9 mouse cellular contexts compared by ENCODE assay signal in the genomic region with DNA sequence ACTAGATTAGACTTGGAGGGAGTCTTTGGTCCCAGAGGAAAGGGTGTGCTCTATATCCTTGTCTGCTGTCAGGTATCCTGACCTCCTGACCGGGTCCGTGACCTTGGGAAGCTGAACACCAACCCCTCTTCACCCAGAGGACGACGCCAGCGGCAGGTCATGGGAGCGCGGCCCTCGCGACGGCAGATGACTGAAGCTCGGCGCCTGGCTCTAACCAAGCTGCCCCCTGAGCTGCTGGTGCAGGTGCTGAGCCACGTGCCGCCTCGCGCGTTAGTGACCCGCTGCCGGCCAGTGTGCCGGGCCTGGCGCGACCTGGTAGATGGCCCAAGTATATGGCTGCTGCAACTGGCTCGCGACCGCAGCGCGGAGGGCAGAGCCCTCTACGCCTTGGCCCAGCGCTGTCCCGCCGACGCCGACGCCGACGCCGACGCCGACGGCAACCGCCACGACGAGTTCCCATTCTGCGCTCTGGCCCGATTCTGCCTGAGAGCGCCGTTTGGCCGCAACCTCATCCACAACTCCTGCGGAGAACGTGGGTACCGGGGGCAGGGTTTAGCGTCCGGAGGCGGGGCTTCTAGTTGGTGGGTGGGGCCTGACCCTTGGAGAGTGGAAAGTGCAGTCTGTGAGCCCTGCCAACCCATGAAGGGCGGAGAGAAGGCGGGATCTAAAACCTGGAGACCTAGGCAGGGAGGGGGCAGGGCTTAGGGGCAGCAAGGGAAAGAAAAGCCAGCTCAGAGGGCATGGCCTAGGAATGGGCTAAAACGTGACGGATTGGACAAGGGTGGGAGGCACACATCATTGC. TPM values are rescaled to one million over a fixed set of nuclear protein-coding genes. Genes with fewer than 3 reads are reported as not detected.
DNase-seq lines count a peak whose midpoint lies in the region; ATAC-seq lines count a peak whose summit lies in the region.
"Had no signal": no experiment of that assay in that cellular context is flagged by ENCODE, and none has a peak within 500 bp of the region (broad histone marks: within the 10 kb centered on the region; RNA-seq: fewer than 3 reads in every experiment).

No protein-coding gene starts in this region.

- peak; percentile 83 for ATAC-seq in hindbrain, embryonic 16.5 days
- peak; percentile 69 for ATAC-seq in limb, embryonic 15.5 days (ENCODE audit: insufficient number of reproducible peaks, low FRiP score, low TSS enrichment, low read depth)
- peak; percentile 80 for ATAC-seq in midbrain, embryonic 15.5 days (replicated peaks)
- ATAC-seq in stomach, embryonic 14.5 days (ENCODE audit: insufficient number of reproducible peaks, insufficient read depth, low FRiP score, low read depth) = peak; percentile 88

- H3K4me3 ChIP-seq in hindbrain, embryonic 16.5 days (ENCODE audit: low read length) = peak overlapping the region; percentile 42
- H3K4me3 ChIP-seq in limb, embryonic 15.5 days = peak overlapping the region; percentile 43
- peak overlapping the region; percentile 38 for H3K4me3 ChIP-seq in midbrain, embryonic 15.5 days
- peak overlapping the region; percentile 39 for H3K4me3 ChIP-seq in stomach, embryonic 14.5 days (ENCODE audit: low read depth, low read length)

- DNase-seq in layer of hippocampus, adult 9-11 months = peak; percentile 60
- no peak for DNase-seq in layer of hippocampus, postnatal 25 days (ENCODE audit: extremely low spot score in 1 of 2, low spot score in 1 of 2)
- peak; percentile 29 to 49 for DNase-seq in cerebellum, postnatal 36 days
- peak; percentile 45 for DNase-seq in gastrocnemius, postnatal 10 days

- H3K27me3 ChIP-seq in hindbrain, embryonic 16.5 days (replicated peaks; ENCODE audit: control insufficient read depth, insufficient read depth, low read length) = peaks cover 7% of the 10 kb centered on the region; the same call in 1 of the 2 replicates
- no peaks in the 10 kb centered on the region for H3K27me3 ChIP-seq in limb, embryonic 15.5 days
- H3K27me3 ChIP-seq in midbrain, embryonic 15.5 days (replicated peaks) = no peaks in the 10 kb centered on the region
- H3K27me3 ChIP-seq in stomach, embryonic 14.5 days (ENCODE audit: control insufficient read depth, insufficient read depth, low read length) = no peaks in the 10 kb centered on the region

- no peaks in the 10 kb centered on the region for H3K36me3 ChIP-seq in hindbrain, embryonic 16.5 days (ENCODE audit: control insufficient read depth, insufficient read depth, low read length)
- peaks cover 60% of the 10 kb centered on the region for H3K36me3 ChIP-seq in limb, embryonic 15.5 days
- H3K36me3 ChIP-seq in midbrain, embryonic 15.5 days (replicated peaks) = no peaks in the 10 kb centered on the region
- H3K36me3 ChIP-seq in stomach, embryonic 14.5 days (ENCODE audit: control insufficient read depth, insufficient read depth, low read length) = no peaks in the 10 kb centered on the region

- peaks cover 7% of the 10 kb centered on the region for H3K9me3 ChIP-seq in hindbrain, embryonic 16.5 days (ENCODE audit: control insufficient read depth, low read length)
- no peaks in the 10 kb centered on the region for H3K9me3 ChIP-seq in limb, embryonic 15.5 days
- H3K9me3 ChIP-seq in midbrain, embryonic 15.5 days = no peaks in the 10 kb centered on the region
- H3K9me3 ChIP-seq in stomach, embryonic 14.5 days (ENCODE audit: control insufficient read depth, low read depth, low read length) = peaks cover 10% of the 10 kb centered on the region; the same call in 1 of the 2 replicates

- H3K4me1 ChIP-seq in hindbrain, embryonic 16.5 days (ENCODE audit: control insufficient read depth, insufficient read depth, low read depth, low read length) = peaks cover 9% of the 10 kb centered on the region; the same call in 1 of the 2 replicates
- peaks cover 12% of the 10 kb centered on the region for H3K4me1 ChIP-seq in limb, embryonic 15.5 days
- H3K4me1 ChIP-seq in midbrain, embryonic 15.5 days = peaks cover 9% of the 10 kb centered on the region
- H3K4me1 ChIP-seq in stomach, embryonic 14.5 days (ENCODE audit: control insufficient read depth, insufficient read depth, low read length) = no peaks in the 10 kb centered on the region

- H3K27ac ChIP-seq in hindbrain, embryonic 16.5 days (ENCODE audit: low read depth, low read length) = no peak overlapping the region
- H3K27ac ChIP-seq in limb, embryonic 15.5 days = no peak overlapping the region
- no peak overlapping the region for H3K27ac ChIP-seq in midbrain, embryonic 15.5 days
- no peak overlapping the region for H3K27ac ChIP-seq in stomach, embryonic 14.5 days (ENCODE audit: low read length)

- H3K4me2 ChIP-seq in hindbrain, embryonic 16.5 days (ENCODE audit: low read length) = peak overlapping the region; percentile 62
- peak overlapping the region; percentile 83 for H3K4me2 ChIP-seq in limb, embryonic 15.5 days
- H3K4me2 ChIP-seq in midbrain, embryonic 15.5 days = peak overlapping the region; percentile 53
- peak overlapping the region; percentile 79 for H3K4me2 ChIP-seq in stomach, embryonic 14.5 days (replicated peaks; ENCODE audit: low read depth, low read length)

- peak overlapping the region; percentile 53 for H3K9ac ChIP-seq in hindbrain, embryonic 16.5 days (ENCODE audit: low read depth, low read length)
- H3K9ac ChIP-seq in limb, embryonic 15.5 days = no peak overlapping the region; the same call in 1 of the 2 replicates
- peak overlapping the region; percentile 3; the same call in 1 of the 2 replicates for H3K9ac ChIP-seq in midbrain, embryonic 15.5 days
- H3K9ac ChIP-seq in stomach, embryonic 14.5 days (replicated peaks; ENCODE audit: low read depth, low read length) = 0 out of 2 replicates have a peak overlapping the region, but pooled peaks have one; percentile 25

- WGBS in hindbrain, embryonic 16.5 days = 4% methylated on average over 45 of the region's 58 CpGs
- WGBS in limb, embryonic 15.5 days = 4% methylated on average over 58 of the region's 58 CpGs
- WGBS in midbrain, embryonic 15.5 days = 2% methylated on average over 58 of the region's 58 CpGs
- 3% methylated on average over 58 of the region's 58 CpGs for WGBS in stomach, embryonic 14.5 days

RNA-seq across cellular contexts. Expression of a gene that starts 9.1 kb away (rescaled TPM):
- total RNA-seq in layer of hippocampus, postnatal 25 days (2021) = 10 to 100 TPM; 62.4 to 70.0 TPM
- 10 to 100 TPM; 40.2 to 46.5 TPM for total RNA-seq in gastrocnemius, postnatal 10 days (2021)
- 107 and 113 TPM in 2 replicates for polyA plus RNA-seq in hindbrain, embryonic 16.5 days (2015; fragmentation: Nextera tagmentation; extraction: Ambion mirVana)
- polyA plus RNA-seq in limb, embryonic 15.5 days (2015; fragmentation: Nextera tagmentation; extraction: Ambion mirVana) = 112 and 125 TPM in 2 replicates
- polyA plus RNA-seq in midbrain, embryonic 15.5 days (2015; fragmentation: Nextera tagmentation; extraction: Ambion mirVana) = 96.7 and 106 TPM in 2 replicates
- polyA plus RNA-seq in stomach, embryonic 14.5 days (2014; fragmentation: Nextera tagmentation; extraction: Ambion mirVana) = 129 and 153 TPM in 2 replicates

RNA-seq across cellular contexts. Expression of a gene that starts 9.2 kb away (rescaled TPM):
- 10 to 100 TPM; 12.4 to 15.6 TPM for total RNA-seq in layer of hippocampus, postnatal 25 days (2021)
- 10 to 100 TPM; 16.2 to 18.6 TPM for total RNA-seq in gastrocnemius, postnatal 10 days (2021)
- polyA plus RNA-seq in hindbrain, embryonic 16.5 days (2015; fragmentation: Nextera tagmentation; extraction: Ambion mirVana) = 18.7 and 20.8 TPM in 2 replicates
- 20.1 and 24.1 TPM in 2 replicates for polyA plus RNA-seq in limb, embryonic 15.5 days (2015; fragmentation: Nextera tagmentation; extraction: Ambion mirVana)
- 18.3 and 18.7 TPM in 2 replicates for polyA plus RNA-seq in midbrain, embryonic 15.5 days (2015; fragmentation: Nextera tagmentation; extraction: Ambion mirVana)
- 24.2 and 24.9 TPM in 2 replicates for polyA plus RNA-seq in stomach, embryonic 14.5 days (2014; fragmentation: Nextera tagmentation; extraction: Ambion mirVana)

RNA-seq across cellular contexts. Expression of a gene that starts 15.9 kb away (rescaled TPM):
- 1 to 10 TPM; 1.1 to 2.2 TPM for total RNA-seq in layer of hippocampus, postnatal 25 days (2021)
- 10 to 100 TPM; 12.2 to 13.5 TPM for total RNA-seq in gastrocnemius, postnatal 10 days (2021)
- 4.7 and 5.4 TPM in 2 replicates for polyA plus RNA-seq in hindbrain, embryonic 16.5 days (2015; fragmentation: Nextera tagmentation; extraction: Ambion mirVana)
- 27.2 and 37.3 TPM in 2 replicates for polyA plus RNA-seq in limb, embryonic 15.5 days (2015; fragmentation: Nextera tagmentation; extraction: Ambion mirVana)
- polyA plus RNA-seq in midbrain, embryonic 15.5 days (2015; fragmentation: Nextera tagmentation; extraction: Ambion mirVana) = 3.7 and 4.0 TPM in 2 replicates
- polyA plus RNA-seq in stomach, embryonic 14.5 days (2014; fragmentation: Nextera tagmentation; extraction: Ambion mirVana) = 9.5 and 12.1 TPM in 2 replicates

RNA-seq across cellular contexts. Expression of a gene that starts 23.4 kb away (rescaled TPM):
- total RNA-seq in layer of hippocampus, postnatal 25 days (2021) = under 1 TPM; 0.42 to 0.47 TPM
- total RNA-seq in gastrocnemius, postnatal 10 days (2021) = not detected
- 0.72 and 1.1 TPM in 2 replicates for polyA plus RNA-seq in hindbrain, embryonic 16.5 days (2015; fragmentation: Nextera tagmentation; extraction: Ambion mirVana)
- 0.82 and 1.9 TPM in 2 replicates for polyA plus RNA-seq in limb, embryonic 15.5 days (2015; fragmentation: Nextera tagmentation; extraction: Ambion mirVana)
- 0.36 and 0.50 TPM in 2 replicates for polyA plus RNA-seq in midbrain, embryonic 15.5 days (2015; fragmentation: Nextera tagmentation; extraction: Ambion mirVana)
- polyA plus RNA-seq in stomach, embryonic 14.5 days (2014; fragmentation: Nextera tagmentation; extraction: Ambion mirVana) = not detected in 2 replicates
- polyA plus RNA-seq: C2C12 had no signal

RNA-seq across cellular contexts. Expression of a gene that starts 34.0 kb away (rescaled TPM):
- 100 to 1,000 TPM; 218 to 227 TPM for total RNA-seq in layer of hippocampus, postnatal 25 days (2021)
- 10 to 100 TPM; 78.5 to 80.4 TPM for total RNA-seq in gastrocnemius, postnatal 10 days (2021)
- polyA plus RNA-seq in hindbrain, embryonic 16.5 days (2015; fragmentation: Nextera tagmentation; extraction: Ambion mirVana) = 128 and 130 TPM in 2 replicates
- polyA plus RNA-seq in limb, embryonic 15.5 days (2015; fragmentation: Nextera tagmentation; extraction: Ambion mirVana) = 79.8 and 96.9 TPM in 2 replicates
- polyA plus RNA-seq in midbrain, embryonic 15.5 days (2015; fragmentation: Nextera tagmentation; extraction: Ambion mirVana) = 125 and 129 TPM in 2 replicates
- 64.9 and 68.8 TPM in 2 replicates for polyA plus RNA-seq in stomach, embryonic 14.5 days (2014; fragmentation: Nextera tagmentation; extraction: Ambion mirVana)

Comparison
In these comparisons a context has a peak if more than half of its experiments do, and no peak if none do; other contexts are left out.
1. DNase-seq: peak in layer of hippocampus, adult 9-11 months (single experiment), cerebellum, postnatal 36 days (2 of 2) and gastrocnemius, postnatal 10 days (single experiment); none in layer of hippocampus, postnatal 25 days (0 of 2).
2. Peak in every context shown above with its lines, with median percentiles within 50 percentile points of each other: ATAC-seq, H3K4me2 ChIP-seq and H3K4me3 ChIP-seq.